Mouse (Mus musculus) layer of hippocampus, postnatal 10 days (tissue): ENCODE data around the gene Bdh1. TPM values are rescaled to one million over a fixed set of nuclear protein-coding genes. Genes with fewer than 3 reads are reported as not detected.

ENCODE experiments used
- DNase-seq, 2 experiments: peaks; one replicate each; pipeline ENCODE4 v3.0.0; 2021; ENCODE audit warnings: low spot score in 2 of 2
- total RNA-seq, 2 experiments: library from RNA; stranded (reverse); gene quantifications; 2 replicates each; pipeline ENCODE4 v1.2.3; 2021

Gene Bdh1
- total RNA-seq, 2 experiments from 2014 or later: 261 to 306 TPM

DNA sequence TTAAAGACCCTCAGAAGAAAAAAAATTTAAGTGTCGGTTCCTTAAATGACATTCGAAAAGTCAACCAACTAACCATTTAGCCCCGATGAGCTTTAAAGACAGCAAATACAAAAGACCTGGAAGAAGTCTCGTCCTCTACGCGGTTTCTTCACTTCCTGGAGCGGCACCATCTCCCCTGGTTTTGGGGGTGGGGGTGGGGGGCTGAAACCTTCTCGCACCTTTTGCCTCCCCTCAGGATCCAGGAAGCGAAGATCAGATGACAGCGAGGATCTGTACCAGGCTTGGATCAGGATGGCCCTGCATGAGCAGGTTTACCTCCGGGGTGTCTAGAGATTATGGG, 6.2 kb downstream of the Bdh1 start:
- no peak for DNase-seq

DNA sequence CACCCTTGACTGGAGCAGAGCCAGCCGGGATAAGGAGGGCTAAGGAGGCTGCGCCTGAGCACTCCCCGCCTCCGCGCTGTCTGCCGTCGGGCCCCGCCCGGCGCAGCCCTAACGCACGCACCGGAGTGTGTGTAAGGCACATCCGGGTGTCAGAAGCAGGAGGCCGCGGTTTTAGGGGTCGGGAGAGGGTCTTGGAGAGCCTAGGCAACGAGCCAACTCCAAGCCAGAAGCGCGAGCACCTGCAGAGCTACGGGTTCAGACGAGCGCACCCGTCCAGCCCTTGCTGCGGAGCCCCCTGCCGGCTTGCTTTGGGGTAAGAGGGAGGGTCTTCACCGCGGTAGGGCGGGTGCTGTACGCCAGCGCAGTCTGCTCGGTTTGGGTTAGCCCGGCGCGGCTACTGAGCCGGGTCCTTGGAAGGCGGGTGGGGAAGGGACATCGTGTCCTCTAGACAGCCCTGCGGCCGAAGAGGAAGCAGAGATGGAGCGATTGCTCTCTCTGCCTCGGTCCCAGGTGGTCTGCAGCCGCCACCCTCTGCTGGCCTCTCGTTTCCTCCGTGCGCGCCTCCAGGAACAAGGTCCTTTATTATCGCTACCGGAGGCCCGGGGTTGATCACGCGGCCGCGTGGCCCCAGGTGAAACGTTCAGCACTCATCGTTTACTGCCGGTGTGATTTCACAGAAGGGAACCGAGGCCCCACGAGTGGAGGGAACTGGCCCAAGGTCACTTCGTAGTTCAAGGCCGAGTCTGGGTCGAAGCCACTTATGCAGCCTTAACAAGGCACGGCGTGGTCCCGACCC, 6.8 kb downstream of the Bdh1 start:
- DNase-seq: peak; percentile 79 to 86

DNA sequence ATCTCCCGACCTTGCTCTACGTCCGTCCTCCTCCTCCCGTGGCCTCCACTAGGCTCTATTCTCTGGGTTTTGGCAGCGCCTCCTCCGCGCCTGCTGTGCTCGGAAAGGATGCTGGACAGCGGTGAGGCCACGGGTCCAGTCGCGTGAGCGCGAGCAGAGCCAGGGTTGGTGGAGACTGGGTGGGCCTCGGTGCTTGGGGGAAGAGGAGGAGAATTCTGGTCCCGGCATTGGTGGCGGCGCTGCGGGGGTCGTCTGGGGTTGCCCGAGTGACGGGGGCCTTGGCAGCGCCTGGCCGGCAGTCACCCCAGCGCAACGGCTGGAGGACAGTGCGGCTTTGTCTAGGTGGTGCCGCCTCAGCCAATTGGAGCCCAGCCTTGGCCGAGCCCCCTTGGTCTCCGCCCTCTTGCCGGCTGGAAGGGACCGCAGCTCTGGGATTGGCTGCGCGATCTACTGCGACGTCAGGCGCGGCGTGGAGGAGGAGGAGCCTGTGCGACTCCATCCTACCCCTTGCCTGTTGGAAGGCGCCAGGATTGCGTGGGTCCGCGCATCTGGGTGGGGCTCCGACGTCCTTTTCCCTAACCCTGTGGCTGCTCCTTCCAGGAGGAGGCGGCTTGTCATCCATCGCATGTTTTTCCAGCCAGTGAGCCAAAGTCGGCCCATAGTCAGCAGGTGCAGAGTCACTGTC, 7.5 kb downstream of the Bdh1 start:
- DNase-seq: peak; percentile 95

DNA sequence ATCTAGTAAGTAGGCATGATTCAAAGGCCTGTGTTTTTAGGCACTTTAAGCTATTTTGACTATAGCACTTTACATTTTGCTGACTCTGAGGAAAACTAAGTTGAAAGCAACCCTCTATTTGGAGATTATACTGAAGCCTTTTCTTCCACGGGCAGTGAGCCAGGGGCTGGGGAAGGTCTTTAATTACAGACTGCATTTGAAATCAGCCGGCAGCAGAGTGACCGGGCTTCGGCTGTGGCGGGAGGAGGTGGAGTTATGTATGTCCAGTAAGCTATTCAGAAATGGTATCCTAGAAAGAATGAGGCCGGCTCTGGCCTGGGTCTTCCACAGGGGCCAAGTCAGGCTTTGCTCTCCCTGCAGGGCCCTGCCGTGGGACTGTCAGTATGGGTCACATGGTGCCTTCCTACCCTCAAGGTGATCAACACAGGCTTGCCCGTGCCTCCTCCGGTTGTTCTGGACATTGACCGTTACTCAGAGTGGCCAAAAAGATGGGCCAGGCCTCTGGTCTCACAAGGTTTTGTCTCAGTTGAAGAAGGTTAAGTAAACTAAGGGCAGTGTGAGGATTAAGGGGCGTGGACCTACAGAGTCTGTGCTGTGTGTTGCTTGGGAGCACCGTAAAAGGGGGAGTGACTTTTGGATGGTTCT, 11.5 kb downstream of the Bdh1 start:
- peak in 1 of 2 experiments; percentile 59 for DNase-seq

DNA sequence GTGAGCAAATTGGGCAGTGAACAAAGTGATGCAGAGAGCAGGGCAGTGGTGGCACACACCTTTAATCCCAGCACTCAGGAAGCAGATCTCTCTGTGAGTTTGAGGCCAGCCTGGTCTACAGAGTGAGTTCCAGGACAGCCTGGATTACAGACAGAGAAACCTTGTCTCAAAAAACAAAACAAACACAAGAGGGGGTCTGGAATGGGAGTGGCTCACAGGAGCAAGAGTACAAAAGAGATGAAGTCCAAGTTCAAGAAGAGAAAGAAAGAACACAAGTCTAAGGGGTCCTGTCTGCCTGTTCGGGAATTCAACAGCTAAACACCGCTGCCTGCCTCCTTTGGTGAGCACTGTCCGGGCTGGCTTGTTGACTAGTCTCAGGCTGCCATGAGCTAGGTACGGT, 13.1 kb downstream of the Bdh1 start:
- DNase-seq: no peak

DNA sequence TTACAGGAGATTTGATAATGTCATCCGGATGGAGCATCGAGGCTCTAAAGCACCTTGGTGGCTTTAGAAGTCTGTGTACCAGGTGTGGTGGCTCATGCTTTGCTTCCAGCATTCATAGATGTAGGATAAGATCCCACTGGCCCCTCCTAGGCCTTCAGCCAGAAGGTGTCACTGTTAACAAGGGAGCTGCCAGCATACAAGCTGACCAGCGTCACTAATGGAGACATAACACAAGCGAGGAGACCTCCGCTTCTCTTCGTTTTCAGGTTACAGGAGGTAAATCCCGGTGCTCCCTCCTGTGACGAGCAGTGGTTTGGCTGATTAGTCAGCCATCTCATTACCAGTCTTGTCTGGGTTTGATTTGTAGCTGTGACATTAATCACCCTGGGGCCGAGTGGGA, 14.0 kb downstream of the Bdh1 start:
- no peak for DNase-seq

DNA sequence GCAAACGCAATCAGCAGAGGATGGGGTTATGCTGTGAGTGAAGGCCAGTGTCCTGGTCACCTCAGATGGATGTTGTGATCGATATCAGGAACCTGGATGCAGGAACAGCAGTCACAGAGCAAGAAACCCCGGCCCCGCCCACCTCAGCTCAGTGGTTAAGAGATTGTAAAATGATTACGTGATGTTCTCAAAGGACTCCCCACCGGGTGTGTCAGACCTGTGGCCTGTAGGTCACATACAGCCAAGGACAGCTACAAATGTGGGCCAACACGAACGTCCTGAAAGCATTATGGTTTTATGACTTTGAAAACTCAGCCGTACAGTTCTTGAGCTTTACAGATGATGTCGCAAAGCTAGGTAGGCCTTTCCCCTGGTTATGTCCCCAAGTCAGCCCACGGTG, 15.3 kb downstream of the Bdh1 start:
- DNase-seq: no peak

DNA sequence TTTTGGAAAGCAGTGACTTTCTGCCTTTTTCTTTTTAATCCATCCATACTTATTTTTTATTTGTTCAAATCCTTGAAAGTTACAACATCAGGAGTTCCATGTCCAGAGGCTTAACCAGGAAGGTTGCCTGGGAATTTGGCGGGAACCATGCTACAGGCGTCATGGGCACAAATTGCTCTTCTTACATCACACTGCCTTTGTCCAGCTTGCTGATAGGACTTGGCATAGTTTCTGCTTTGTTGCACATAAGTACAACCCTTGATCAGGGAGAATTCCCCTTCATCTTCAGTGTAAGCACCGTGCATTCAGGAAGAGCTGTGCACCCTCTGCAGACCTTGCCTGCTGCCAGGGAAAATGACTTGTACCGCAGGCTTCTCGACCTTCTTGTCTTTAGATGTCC, 17.4 kb downstream of the Bdh1 start:
- DNase-seq: no peak

DNA sequence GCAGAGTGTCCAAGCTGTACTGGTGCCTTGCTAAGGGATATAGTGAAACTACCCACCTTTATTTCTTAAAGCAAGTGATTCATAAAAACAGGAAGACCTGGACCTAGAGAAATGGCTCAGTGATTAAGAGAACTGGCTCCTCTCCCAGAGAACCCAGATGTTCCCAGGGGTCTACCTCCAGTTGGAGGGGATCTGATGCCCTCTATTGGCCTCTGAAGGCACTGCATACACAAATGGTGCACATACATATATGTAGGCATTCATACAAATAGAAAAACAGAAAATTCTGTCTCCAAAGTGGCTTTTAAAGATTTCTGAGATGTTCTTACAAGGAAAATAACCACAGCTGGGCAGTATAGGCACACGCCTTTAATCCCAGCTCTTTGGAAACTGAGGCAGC, 18.0 kb downstream of the Bdh1 start:
- no peak for DNase-seq

DNA sequence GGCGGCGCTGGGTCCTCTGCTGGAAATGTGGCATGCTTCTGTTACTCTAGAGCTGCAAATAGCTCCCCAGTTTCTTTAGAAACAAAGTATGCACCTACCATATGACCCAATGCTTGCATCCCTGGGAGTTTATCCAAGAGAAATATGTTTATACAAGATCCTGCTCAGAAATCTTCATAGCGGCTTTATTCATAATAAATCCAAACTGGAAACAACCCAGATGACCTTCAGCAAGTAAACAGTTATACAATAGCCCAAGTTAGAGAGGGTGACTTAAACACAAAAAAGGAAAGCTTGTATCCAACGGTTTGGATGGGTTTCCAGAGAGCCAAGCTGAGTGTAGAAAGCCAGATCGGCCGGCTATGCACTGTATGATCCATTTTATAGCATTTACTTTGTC, 22.4 kb downstream of the Bdh1 start:
- no peak for DNase-seq

DNA sequence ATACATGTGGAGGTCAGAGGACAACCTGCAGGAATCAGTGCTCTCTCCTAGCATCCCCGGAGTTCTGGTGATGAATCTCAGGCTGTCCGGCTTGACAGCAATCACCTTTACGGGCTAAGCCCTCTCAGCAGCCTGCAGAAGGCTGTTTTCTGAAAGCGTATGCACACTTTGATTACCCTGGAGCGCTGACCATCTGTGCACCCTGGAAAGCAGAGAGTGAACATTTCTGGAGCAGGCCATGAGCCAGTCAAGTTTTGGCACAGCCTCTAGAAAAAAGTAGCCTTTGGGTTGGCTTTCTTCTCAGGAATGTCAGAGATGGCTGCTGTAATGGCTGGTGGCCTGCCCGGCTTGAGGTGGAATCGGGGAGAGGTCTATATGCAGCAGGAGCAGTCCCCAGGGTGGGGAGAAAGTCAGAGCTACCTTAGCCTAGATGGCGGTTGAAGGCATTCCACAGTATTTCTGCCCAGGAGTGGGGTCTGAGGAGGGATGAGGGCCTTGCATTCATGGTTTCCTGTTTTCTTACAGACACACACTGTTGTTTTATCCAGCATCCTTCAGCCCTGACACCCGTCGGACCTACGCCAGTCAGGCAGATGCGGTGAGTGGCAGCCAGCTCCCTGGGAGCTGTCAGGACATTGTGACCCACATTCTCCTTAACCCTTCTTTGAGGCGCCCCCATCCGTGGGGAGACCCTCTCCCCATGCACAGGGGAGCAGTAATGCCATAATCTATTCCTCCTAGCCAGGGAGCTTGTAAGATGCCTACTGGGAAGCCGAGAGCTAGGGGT, 24.2 kb downstream of the Bdh1 start:
- no peak for DNase-seq

DNA sequence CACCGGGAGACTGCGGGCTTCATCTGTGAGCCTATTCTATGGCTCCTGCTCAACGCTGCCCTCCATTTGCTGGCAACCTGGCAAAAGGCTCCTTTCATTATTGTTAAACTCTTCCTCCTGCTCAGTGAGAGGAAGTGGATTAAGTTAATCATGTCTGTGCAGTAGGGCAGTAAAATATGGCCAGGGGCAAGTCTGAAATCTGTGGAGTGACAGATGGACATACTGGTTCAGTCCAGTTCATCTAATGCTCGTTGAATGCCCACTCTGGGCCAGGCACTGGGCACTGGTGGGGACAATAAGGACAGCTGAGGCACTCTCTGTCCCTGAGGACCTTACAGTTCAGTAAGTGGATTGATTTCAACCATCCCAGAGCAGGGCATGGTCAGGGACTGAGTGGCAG, 27.9 kb downstream of the Bdh1 start:
- no peak for DNase-seq

DNA sequence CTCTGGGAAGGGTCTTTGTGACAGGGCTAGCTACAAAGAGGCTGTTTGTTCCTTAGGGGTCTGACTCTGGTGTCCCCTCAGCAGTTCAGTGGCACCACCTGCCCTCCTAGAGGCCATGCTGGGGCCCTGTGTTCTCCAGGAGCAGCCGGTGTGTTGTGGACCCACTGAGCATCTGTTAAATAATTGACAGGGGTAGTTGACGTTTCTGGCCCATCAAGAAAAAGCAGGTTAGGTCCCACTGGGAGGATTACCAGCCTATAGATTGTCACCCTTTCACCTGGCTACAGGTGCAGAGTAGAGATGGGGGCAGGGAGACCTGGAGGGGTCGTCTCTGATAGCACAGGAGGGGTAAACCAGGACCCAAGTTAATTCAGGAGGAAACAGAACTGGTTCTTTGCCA, 29.2 kb downstream of the Bdh1 start:
- no peak for DNase-seq

DNA sequence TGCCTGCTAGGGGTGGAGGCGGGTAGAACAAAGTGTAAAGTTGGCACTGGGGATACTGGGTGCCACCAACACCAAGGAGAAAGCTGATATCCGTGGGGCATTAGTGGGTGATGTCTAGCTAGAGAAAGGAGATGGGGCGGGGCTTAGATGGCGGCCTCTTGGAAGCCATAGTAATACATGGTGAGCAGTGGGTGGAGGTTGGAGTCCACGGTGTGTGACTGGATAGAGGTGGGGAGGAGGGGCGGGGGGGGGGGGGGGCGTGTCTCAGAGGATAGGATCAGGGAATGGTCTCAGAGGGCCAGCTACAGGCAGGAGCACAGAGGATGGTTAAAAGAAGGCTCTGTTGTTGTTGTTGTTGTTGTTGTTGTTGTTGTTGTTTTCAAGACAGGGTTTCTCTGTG, 30.4 kb downstream of the Bdh1 start:
- DNase-seq: no peak

DNA sequence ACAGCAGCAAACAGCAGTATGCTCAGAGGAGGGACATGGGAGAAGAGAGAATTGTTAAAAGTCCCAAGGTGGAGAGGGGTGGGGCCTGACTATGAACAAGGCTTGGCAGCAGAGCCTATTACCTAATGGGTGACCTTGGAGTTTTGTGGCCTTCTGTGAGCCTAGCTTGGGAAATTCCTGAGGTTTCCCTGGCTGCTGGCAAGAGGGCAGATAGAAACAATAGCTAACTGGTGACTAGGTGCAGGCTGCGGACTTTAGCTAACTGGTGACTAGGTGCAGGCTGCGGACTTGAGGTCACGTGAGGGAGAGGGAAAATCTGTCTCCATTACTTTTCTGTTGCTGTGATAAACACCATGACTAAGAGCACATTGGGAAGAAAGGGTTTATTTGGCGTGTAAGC, 31.9 kb downstream of the Bdh1 start:
- no peak for DNase-seq

DNA sequence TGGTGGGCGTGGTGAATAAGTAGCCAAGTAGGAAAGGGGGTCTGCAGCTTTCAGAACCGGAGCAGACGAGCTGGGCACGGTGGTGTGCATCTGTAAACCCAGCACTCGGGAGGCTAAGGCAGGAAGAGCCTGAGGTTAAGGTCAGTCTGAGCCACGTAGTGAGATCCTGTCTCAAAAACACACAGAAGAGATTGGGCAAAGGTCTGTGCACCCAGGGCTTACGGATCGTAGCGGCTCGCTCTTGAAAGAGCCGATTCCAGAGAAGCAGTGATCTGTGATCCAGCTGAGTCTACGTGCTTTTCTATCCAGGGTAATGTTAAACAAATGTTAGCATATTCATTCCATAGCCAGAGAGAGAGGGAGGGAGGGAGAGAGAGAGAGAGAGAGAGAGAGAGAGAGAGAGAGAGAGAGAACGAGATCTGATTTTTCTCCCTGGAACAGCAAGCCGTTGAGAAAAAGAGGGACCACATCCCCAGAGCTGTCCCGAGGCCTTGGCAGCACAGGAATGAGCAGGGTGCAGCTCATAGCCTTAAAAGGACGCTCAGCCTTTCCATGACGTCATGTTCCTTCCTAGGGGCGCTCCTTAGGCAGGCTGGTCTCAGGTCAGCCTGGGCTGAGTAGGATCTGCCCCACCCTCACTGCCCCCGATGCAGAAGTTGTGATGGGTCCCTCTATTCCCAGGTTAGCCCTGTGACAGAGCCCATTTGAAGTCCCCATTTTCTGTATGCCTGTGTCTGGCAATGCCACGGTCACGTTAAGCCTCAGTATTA, 33.4 kb downstream of the Bdh1 start:
- no peak for DNase-seq

DNA sequence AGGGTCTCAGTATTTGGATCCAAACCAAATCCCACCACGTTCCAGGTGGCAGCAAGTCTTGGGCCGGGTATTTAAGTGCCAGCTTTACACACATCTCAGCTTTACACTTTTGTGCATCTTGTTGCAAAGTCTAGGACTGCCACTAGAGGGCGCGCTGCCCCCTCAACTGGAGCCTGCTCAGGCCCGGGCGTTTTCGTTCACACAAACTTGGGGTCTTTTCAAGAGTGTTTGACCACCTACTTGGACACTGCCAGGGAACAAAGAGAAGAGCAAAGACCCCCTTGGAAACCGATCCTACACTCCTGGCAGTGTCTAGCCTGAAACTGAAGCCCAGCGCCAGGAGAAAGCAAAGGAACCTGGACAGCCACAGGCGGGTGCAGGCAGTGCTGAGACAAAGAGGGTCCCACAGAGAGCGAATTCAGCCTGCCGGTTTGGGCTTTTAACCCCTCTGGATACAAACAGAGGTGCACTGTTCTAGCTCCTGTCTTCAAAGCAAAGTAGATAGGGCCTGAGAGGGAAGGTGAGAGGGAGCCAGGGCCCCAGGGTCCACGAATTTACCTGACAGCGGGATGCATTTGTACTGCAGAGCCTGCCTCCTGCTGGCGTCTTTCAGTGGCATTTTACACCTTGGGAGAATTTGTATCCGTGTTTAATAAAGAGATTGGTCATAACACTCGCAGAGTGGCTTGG, 36.3 kb downstream of the Bdh1 start:
- peak; percentile 85 to 89 for DNase-seq

DNA sequence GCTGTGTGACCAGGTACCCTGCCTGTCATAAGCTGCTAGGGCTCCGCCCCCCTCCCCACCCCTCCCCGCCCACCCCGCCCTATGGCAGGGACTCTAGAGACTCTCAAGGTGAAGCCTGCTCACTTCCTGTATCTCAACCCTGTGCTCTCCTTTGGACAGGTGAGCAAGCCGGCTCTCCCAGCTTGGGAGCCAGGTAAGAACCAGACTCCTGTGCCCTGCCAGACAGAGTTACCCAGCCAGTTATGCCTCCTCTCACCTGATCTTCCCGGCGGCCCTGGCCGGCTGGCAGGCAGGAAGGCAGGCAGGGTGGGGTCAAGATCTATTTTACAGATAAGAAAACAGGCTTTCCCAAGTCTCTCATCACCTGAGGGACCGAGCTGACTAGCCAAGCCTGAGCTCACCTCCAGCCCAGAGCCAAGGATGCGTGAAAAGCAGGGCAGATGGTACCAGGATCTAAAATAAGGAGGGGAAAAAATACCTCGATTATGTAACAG, 37.9 kb downstream of the Bdh1 start:
- no peak for DNase-seq

DNA sequence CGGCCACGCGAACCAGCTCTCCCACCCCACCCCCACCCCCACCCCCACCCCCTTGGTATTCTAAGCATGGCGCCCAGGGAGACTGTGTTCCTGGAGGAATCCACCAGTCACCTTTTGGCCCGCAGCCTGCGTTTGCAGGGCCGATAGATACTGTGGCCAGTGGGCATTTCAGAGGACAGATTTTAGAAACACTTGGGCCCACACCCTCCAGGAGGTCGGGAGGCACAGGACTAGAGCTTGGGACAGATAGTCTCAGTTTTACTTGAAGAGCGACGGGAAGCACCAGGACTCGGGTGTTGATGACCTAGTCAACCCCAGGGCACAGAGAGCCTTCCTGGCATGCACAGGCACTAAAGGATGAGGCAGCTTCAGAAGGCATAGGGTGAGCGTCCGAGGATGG, 38.4 kb downstream of the Bdh1 start:
- DNase-seq: no peak

DNA sequence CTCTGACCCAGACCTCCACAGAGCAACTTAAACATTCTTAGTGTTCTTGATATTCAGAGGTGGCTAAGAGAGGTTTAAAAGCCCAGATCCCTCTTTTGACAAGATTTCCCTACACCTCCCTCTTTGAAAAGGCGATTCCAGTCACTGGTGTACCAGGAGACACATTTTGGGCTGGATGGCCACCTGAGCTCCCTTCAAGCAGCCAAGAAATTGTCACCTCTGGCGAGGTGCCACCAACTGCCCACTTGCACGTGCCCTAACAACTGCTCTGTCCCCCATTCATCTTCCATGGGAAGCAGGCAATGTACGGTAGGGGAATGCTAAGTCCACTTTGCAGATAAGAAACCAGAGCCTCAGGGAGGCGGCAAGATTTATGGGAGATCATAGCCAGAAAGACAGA, 39.0 kb downstream of the Bdh1 start:
- DNase-seq: no peak
